Mouse (Mus musculus): ENCODE results near the gene Slc25a22. TPM values are rescaled to one million over a fixed set of nuclear protein-coding genes. Genes with fewer than 3 reads are reported as not detected.
A peak's percentile ranks its signal among the peaks of the same experiment; 100 is the strongest.

The Slc25a22 gene
- polyA plus RNA-seq, 1 experiment from 2014 or later: 29.1 TPM

DNA sequence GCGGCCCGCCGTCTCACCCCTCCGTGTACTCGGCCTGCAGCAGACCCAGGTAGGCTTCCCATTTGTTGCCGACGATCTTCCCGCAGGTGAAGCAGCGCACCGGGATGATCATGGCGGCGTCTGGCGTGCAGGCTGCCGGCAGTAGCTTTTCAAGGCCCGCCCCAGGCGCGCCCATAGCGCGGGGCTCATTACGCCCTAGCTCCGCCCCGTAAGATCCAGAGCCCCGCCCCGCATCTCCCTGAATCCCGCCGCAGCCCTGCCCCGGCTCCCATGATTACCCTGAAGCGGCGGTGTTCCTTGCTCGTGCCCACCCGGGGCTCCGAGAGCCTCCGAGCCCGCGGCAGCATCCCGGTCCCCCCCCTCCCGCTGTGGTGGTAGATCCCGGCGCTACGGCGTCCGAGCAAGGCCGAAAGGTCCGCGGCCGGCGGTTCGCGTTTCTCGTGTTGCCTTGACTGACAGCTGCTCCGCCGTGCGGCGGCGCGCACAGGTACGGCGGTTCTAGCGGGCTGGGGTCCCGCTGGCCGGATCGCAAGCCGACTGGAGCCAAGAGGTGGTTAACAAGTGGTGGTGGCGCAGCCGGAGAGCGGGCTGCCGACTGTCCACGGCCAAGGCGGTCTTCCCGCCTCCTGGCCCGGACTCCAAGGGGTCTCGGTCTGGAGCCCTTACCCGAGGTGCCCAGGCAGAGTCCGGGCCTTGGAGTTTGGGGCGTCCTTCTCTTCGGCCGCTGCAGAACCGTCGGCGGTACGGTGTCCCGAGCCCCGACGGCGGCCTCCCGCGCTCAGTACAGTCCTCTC lies 37.5 kb upstream of the Slc25a22 start, which contains the start of the genes Polr2l and Tspan4:
Polr2l (minus strand) TSS at position 122 of the 794 bp plus-strand sequence.
Tspan4 (plus strand) TSS at position 230 of the 794 bp plus-strand sequence.
- Histone ChIP-seq H3K9me3 (ENCODE audit: control insufficient read depth, low read length) (no peaks in the 10 kb centered on the region), H3K4me3 (ENCODE audit: low read depth, low read length) (peak within 1 kb of the TSS; percentile 81), H3K4me2 (ENCODE audit: low read depth, low read length) (peak within 1 kb of the TSS; percentile 93), H3K36me3 (ENCODE audit: control insufficient read depth, insufficient read depth, low read length) (peaks cover 26% of the 10 kb centered on the region), H3K4me1 (ENCODE audit: control insufficient read depth, insufficient read depth, low read length) (peaks cover 37% of the 10 kb centered on the region), H3K27me3 (replicated peaks; ENCODE audit: control insufficient read depth, insufficient read depth, low read length) (peaks cover 3% of the 10 kb centered on the region; the same call in 1 of the 2 replicates), H3K9ac (ENCODE audit: low read depth, low read length) (peak within 1 kb of the TSS; percentile 87), H3K27ac (replicated peaks; ENCODE audit: low read depth, low read length) (peak within 1 kb of the TSS; percentile 93)
- ATAC-seq (ENCODE audit: low read depth) (peak; percentile 81), DNase-seq (ENCODE audit: low spot score) (peak; percentile 93)
- WGBS: under 1% methylated on average over 45 of the region's 87 CpGs

DNA sequence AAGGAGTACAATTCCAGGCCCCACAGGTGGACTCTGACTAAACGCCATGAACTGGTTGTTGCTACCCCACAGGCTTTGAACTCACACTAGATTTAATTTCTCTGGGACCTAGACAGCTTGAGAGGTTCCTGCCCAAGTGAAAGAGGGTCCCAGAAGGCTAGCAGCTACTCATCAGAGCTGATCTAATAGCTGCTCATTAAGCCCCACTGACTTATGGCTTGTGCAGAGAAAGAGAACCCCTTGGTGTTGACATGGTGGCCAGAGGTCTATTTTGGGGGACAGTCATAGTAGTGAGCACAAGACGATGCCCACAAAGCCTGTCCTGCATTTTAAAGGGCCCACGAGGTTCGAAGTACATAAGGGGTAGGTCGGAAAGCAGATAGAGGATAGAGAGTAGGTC lies 36.5 kb upstream of the Slc25a22 start:
- Histone ChIP-seq H3K27me3 (replicated peaks; ENCODE audit: control insufficient read depth, insufficient read depth, low read length) (no peaks in the 10 kb centered on the region), H3K4me3 (ENCODE audit: low read depth, low read length) (peak overlapping the region; percentile 81), H3K4me1 (ENCODE audit: control insufficient read depth, insufficient read depth, low read length) (peaks cover 42% of the 10 kb centered on the region), H3K27ac (replicated peaks; ENCODE audit: low read depth, low read length) (no peak overlapping the region), H3K9me3 (ENCODE audit: control insufficient read depth, low read length) (no peaks in the 10 kb centered on the region), H3K9ac (ENCODE audit: low read depth, low read length) (peak overlapping the region; percentile 87), H3K36me3 (ENCODE audit: control insufficient read depth, insufficient read depth, low read length) (peaks cover 34% of the 10 kb centered on the region), H3K4me2 (ENCODE audit: low read depth, low read length) (peak overlapping the region; percentile 93)
- DNase-seq (ENCODE audit: low spot score) (no peak), ATAC-seq (ENCODE audit: low read depth) (no peak)
- 9% methylated on average over 5 of the region's 5 CpGs for WGBS

- Histone ChIP-seq H3K36me3 (ENCODE audit: control insufficient read depth, insufficient read depth, low read length) (peaks cover 36% of the 10 kb centered on the region), H3K4me3 (ENCODE audit: low read depth, low read length) (no peak overlapping the region), H3K27me3 (replicated peaks; ENCODE audit: control insufficient read depth, insufficient read depth, low read length) (no peaks in the 10 kb centered on the region), H3K9me3 (ENCODE audit: control insufficient read depth, low read length) (no peaks in the 10 kb centered on the region), H3K9ac (ENCODE audit: low read depth, low read length) (no peak overlapping the region), H3K27ac (replicated peaks; ENCODE audit: low read depth, low read length) (no peak overlapping the region), H3K4me2 (ENCODE audit: low read depth, low read length) (no peak overlapping the region), H3K4me1 (ENCODE audit: control insufficient read depth, insufficient read depth, low read length) (peaks cover 45% of the 10 kb centered on the region)
- 84% methylated on average over 6 of the region's 6 CpGs for WGBS
- ATAC-seq (ENCODE audit: low read depth) (no peak), DNase-seq (ENCODE audit: low spot score) (no peak)
Measured at GRCm38 (mm10) chr7:141472763-141473162, 35.1 kb upstream of the Slc25a22 start.

DNA sequence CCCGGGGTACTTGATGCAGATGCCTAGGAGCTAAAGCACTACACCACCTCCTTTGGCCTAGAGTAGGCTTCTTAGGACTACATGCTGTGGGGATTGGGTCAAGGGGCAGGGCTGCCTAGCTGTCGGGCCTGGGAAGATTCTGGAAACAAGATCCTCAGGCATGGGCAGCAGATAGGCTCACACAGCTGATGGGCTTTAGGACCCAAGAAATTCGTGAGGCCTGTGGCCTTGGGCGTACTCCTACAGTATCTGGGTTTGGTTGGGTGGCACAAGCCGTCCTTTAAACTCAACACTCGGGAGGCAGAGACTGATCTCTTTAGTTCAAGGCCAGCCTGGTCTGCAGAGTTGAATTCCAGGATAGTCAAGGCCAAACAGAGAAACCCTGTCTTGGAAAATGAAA lies 34.5 kb upstream of the Slc25a22 start:
- H3K9me3 ChIP-seq (ENCODE audit: control insufficient read depth, low read length): no peaks in the 10 kb centered on the region

GRCm38 (mm10) chr7:141471236-141471635 lies 33.5 kb upstream of the Slc25a22 start:
- no peaks in the 10 kb centered on the region for H3K27me3 ChIP-seq (replicated peaks; ENCODE audit: control insufficient read depth, insufficient read depth, low read length)
- ATAC-seq (ENCODE audit: low read depth): no peak
- no peaks in the 10 kb centered on the region for H3K9me3 ChIP-seq (ENCODE audit: control insufficient read depth, low read length)
- no peak overlapping the region for H3K9ac ChIP-seq (ENCODE audit: low read depth, low read length)
- 86% methylated on average over 1 of the region's 1 CpGs for WGBS
- no peak overlapping the region for H3K27ac ChIP-seq (replicated peaks; ENCODE audit: low read depth, low read length)
- no peak for DNase-seq (ENCODE audit: low spot score)
- no peak overlapping the region for H3K4me2 ChIP-seq (ENCODE audit: low read depth, low read length)
- peaks cover 40% of the 10 kb centered on the region for H3K4me1 ChIP-seq (ENCODE audit: control insufficient read depth, insufficient read depth, low read length)
- H3K4me3 ChIP-seq (ENCODE audit: low read depth, low read length): no peak overlapping the region
- peaks cover 36% of the 10 kb centered on the region for H3K36me3 ChIP-seq (ENCODE audit: control insufficient read depth, insufficient read depth, low read length)

More for the DNA sequence above, 34.5 kb upstream of the Slc25a22 start:
- no peak overlapping the region for H3K27ac ChIP-seq (replicated peaks; ENCODE audit: low read depth, low read length)
- H3K36me3 ChIP-seq (ENCODE audit: control insufficient read depth, insufficient read depth, low read length): peaks cover 36% of the 10 kb centered on the region
- no peak overlapping the region for H3K9ac ChIP-seq (ENCODE audit: low read depth, low read length)
- no peaks in the 10 kb centered on the region for H3K27me3 ChIP-seq (replicated peaks; ENCODE audit: control insufficient read depth, insufficient read depth, low read length)
- no peak overlapping the region for H3K4me3 ChIP-seq (ENCODE audit: low read depth, low read length)
- H3K4me1 ChIP-seq (ENCODE audit: control insufficient read depth, insufficient read depth, low read length): peaks cover 40% of the 10 kb centered on the region
- 74% methylated on average over 6 of the region's 6 CpGs for WGBS
- H3K4me2 ChIP-seq (ENCODE audit: low read depth, low read length): no peak overlapping the region
- ATAC-seq (ENCODE audit: low read depth) (no peak), DNase-seq (ENCODE audit: low spot score) (no peak)

- Histone ChIP-seq H3K27me3 (replicated peaks; ENCODE audit: control insufficient read depth, insufficient read depth, low read length) (peaks cover 5% of the 10 kb centered on the region), H3K9me3 (ENCODE audit: control insufficient read depth, low read length) (no peaks in the 10 kb centered on the region), H3K4me3 (ENCODE audit: low read depth, low read length) (no peak overlapping the region), H3K9ac (ENCODE audit: low read depth, low read length) (no peak overlapping the region), H3K4me2 (ENCODE audit: low read depth, low read length) (no peak overlapping the region), H3K4me1 (ENCODE audit: control insufficient read depth, insufficient read depth, low read length) (peaks cover 40% of the 10 kb centered on the region), H3K27ac (replicated peaks; ENCODE audit: low read depth, low read length) (no peak overlapping the region), H3K36me3 (ENCODE audit: control insufficient read depth, insufficient read depth, low read length) (peaks cover 36% of the 10 kb centered on the region)
- ATAC-seq (ENCODE audit: low read depth): no peak
- WGBS: 97% methylated on average over 9 of the region's 10 CpGs
- DNase-seq (ENCODE audit: low spot score): no peak
Measured at GRCm38 (mm10) chr7:141470637-141470944, 32.9 kb upstream of the Slc25a22 start.

DNA sequence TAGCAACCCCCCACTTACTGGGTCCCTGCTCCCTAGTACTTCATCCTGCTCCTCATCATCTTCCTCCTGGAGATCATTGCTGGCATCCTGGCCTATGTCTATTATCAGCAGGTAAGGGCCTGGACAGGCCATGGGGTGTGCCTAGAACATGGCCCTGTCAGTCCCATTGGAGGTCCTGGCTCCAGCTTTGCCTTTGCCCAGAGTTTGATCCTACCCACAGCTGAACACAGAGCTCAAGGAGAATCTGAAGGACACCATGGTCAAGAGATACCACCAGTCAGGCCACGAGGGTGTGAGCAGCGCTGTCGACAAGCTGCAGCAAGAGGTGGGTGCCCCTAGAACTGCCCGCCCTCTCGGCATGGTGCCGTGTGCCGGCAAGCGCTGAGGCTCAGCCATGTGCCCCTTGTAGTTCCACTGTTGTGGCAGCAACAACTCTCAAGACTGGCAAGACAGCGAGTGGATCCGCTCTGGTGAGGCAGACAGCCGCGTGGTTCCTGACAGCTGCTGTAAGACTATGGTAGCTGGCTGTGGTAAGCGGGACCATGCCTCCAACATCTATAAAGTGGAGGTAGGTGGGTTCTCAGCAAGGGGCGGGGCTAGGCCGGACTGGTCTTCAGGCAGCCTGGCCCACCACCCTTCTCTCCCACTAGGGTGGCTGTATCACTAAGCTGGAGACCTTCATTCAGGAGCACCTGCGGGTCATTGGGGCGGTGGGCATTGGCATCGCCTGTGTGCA lies 32.4 kb upstream of the Slc25a22 start:
- 90% methylated on average over 16 of the region's 18 CpGs for WGBS
- ATAC-seq (ENCODE audit: low read depth): no peak
- H3K27ac ChIP-seq (replicated peaks; ENCODE audit: low read depth, low read length): no peak overlapping the region
- H3K4me2 ChIP-seq (ENCODE audit: low read depth, low read length): no peak overlapping the region
- H3K9me3 ChIP-seq (ENCODE audit: control insufficient read depth, low read length): no peaks in the 10 kb centered on the region
- H3K4me3 ChIP-seq (ENCODE audit: low read depth, low read length): no peak overlapping the region
- H3K27me3 ChIP-seq (replicated peaks; ENCODE audit: control insufficient read depth, insufficient read depth, low read length): peaks cover 11% of the 10 kb centered on the region
- DNase-seq (ENCODE audit: low spot score): no peak
- H3K36me3 ChIP-seq (ENCODE audit: control insufficient read depth, insufficient read depth, low read length): peaks cover 36% of the 10 kb centered on the region
- no peak overlapping the region for H3K9ac ChIP-seq (ENCODE audit: low read depth, low read length)
- H3K4me1 ChIP-seq (ENCODE audit: control insufficient read depth, insufficient read depth, low read length): peaks cover 45% of the 10 kb centered on the region

- WGBS: 83% methylated on average over 5 of the region's 6 CpGs
- Histone ChIP-seq H3K9ac (ENCODE audit: low read depth, low read length) (peak overlapping the region; percentile 86), H3K4me1 (ENCODE audit: control insufficient read depth, insufficient read depth, low read length) (peaks cover 52% of the 10 kb centered on the region), H3K36me3 (ENCODE audit: control insufficient read depth, insufficient read depth, low read length) (peaks cover 36% of the 10 kb centered on the region), H3K4me3 (ENCODE audit: low read depth, low read length) (peak overlapping the region; percentile 82), H3K4me2 (ENCODE audit: low read depth, low read length) (peak overlapping the region; percentile 75), H3K27ac (replicated peaks; ENCODE audit: low read depth, low read length) (peak overlapping the region; percentile 91), H3K9me3 (ENCODE audit: control insufficient read depth, low read length) (no peaks in the 10 kb centered on the region), H3K27me3 (replicated peaks; ENCODE audit: control insufficient read depth, insufficient read depth, low read length) (peaks cover 18% of the 10 kb centered on the region)
- ATAC-seq (ENCODE audit: low read depth) (no peak), DNase-seq (ENCODE audit: low spot score) (no peak)
Measured at GRCm38 (mm10) chr7:141469352-141469751, 31.7 kb upstream of the Slc25a22 start.

Measured in embryonic facial prominence, embryonic 14.5 days (tissue).